Mouse (Mus musculus) myocyte (in vitro differentiated cells): ENCODE data around the gene Cpvl. TPM values are rescaled to one million over a fixed set of nuclear protein-coding genes. Genes with fewer than 3 reads are reported as not detected.

Experiments
- H3K27me3 ChIP-seq: one replicate; pipeline ENCODE4 v1.6.1; 2011; ENCODE audit not compliant: control insufficient read depth, insufficient read depth, insufficient read length
- H3K36me3 ChIP-seq: one replicate; pipeline ENCODE4 v1.6.1; 2011; ENCODE audit not compliant: control insufficient read depth, insufficient read depth
- H3K4me2 ChIP-seq: one replicate; pipeline ENCODE4 v1.6.1; 2011; ENCODE audit warnings: low read depth, control low read depth
- H3K4me3 ChIP-seq: one replicate; pipeline ENCODE4 v1.5.1; 2011; ENCODE audit warnings: mild to moderate bottlenecking, control low read depth, moderate library complexity
- H3K79me2 ChIP-seq: one replicate; pipeline ENCODE4 v1.6.1; 2011; ENCODE audit not compliant: control insufficient read depth, insufficient read depth
- H3ac ChIP-seq: one replicate; pipeline ENCODE4 v1.6.1; 2011; ENCODE audit not compliant: control insufficient read depth, insufficient read length
- CEBPB ChIP-seq: IDR thresholded peaks from 2 replicates; pipeline ENCODE4 v1.6.1; 2011; ENCODE audit warnings: mild to moderate bottlenecking, moderate library complexity; ENCODE audit not compliant: poor library complexity, insufficient read depth, severe bottlenecking
- E2F4 ChIP-seq: IDR thresholded peaks from one replicate; pipeline ENCODE4 v1.6.1; 2011; ENCODE audit warnings: mild to moderate bottlenecking, control low read depth, moderate library complexity; ENCODE audit not compliant: insufficient read depth
- MAX ChIP-seq: IDR thresholded peaks from one replicate; pipeline ENCODE4 v1.6.1; 2011; ENCODE audit warnings: low read depth, mild to moderate bottlenecking, control low read depth
- MYOD1 ChIP-seq, 3 experiments: IDR thresholded peaks; one replicate each; pipeline ENCODE4 v1.6.1; 2011; ENCODE audit warnings: control low read depth in 2 of 3, low read depth in 2 of 3, mild to moderate bottlenecking in 2 of 3, moderate library complexity in 1 of 3; ENCODE audit not compliant: insufficient read length in 2 of 3, control insufficient read depth in 1 of 3
- MYOG ChIP-seq, 3 experiments: IDR thresholded peaks; one replicate each; pipeline ENCODE4 v1.6.1; 2011; ENCODE audit warnings: control low read depth in 2 of 3, low read depth in 2 of 3, mild to moderate bottlenecking in 2 of 3; ENCODE audit not compliant: insufficient read length in 2 of 3, control insufficient read depth in 1 of 3, insufficient read depth in 1 of 3
- POLR2A ChIP-seq: IDR thresholded peaks from one replicate; pipeline ENCODE4 v1.6.1; 2011; ENCODE audit warnings: low read depth, mild to moderate bottlenecking, control low read depth, moderate library complexity; ENCODE audit not compliant: insufficient read length
- POLR2AphosphoS2 ChIP-seq: IDR thresholded peaks from one replicate; pipeline ENCODE4 v1.6.1; 2011; ENCODE audit warnings: low read depth, control low read depth; ENCODE audit not compliant: insufficient read length
- REST ChIP-seq: IDR thresholded peaks from one replicate; pipeline ENCODE4 v1.6.1; 2011; ENCODE audit warnings: mild to moderate bottlenecking, control low read depth, moderate library complexity; ENCODE audit not compliant: insufficient read depth, insufficient read length
- SRF ChIP-seq: IDR thresholded peaks from one replicate; pipeline ENCODE4 v1.6.1; 2011; ENCODE audit warnings: low read depth; ENCODE audit not compliant: control insufficient read depth, insufficient read length
- TCF12 ChIP-seq: IDR thresholded peaks from one replicate; pipeline ENCODE4 v1.6.1; 2011; ENCODE audit warnings: mild to moderate bottlenecking, control low read depth; ENCODE audit not compliant: poor library complexity, insufficient read depth, severe bottlenecking
- TCF3 ChIP-seq: IDR thresholded peaks from one replicate; pipeline ENCODE4 v1.6.1; 2011; ENCODE audit warnings: low read depth, control low read depth; ENCODE audit not compliant: insufficient read length
- USF1 ChIP-seq: IDR thresholded peaks from one replicate; pipeline ENCODE4 v1.6.1; 2011; ENCODE audit warnings: low read depth, mild to moderate bottlenecking, control low read depth, moderate library complexity
- polyA plus RNA-seq: library from polyadenylated mRNA; unstranded; fragments of >200 nt; fragmentation: generic; extraction: Trizol; gene quantifications from one replicate; pipeline ENCODE4 v1.2.1, GENCODE M21; 2012; ENCODE audit warnings: missing spikeins

Gene Cpvl
- polyA plus RNA-seq, 1 experiment: not detected

- TF ChIP-seq MYOD1 (IDR thresholded peaks at IDR 0.05; ENCODE audit: control insufficient read depth in 1 of 3, insufficient read length in 2 of 3, low read depth in 2 of 3): no peak
- TF ChIP-seq POLR2AphosphoS2: no peak
- no peak for TF ChIP-seq SRF
- TF ChIP-seq TCF3: no peak
- no peaks in the 10 kb centered on the region for H3K79me2 ChIP-seq
- no peak overlapping the region for H3K4me2 ChIP-seq
- no peaks in the 10 kb centered on the region for H3K36me3 ChIP-seq
- peaks cover 22% of the 10 kb centered on the region for H3K27me3 ChIP-seq
- H3K4me3 ChIP-seq: no peak overlapping the region
- H3ac ChIP-seq: no peak overlapping the region
Observed at GRCm38 (mm10) chr6:53879567-53879966, 98.9 kb downstream of the Cpvl start.

- TF ChIP-seq CEBPB: no peak
- no peak for TF ChIP-seq SRF
- no peak for TF ChIP-seq E2F4
- no peak overlapping the region for H3K4me3 ChIP-seq
- H3K36me3 ChIP-seq: no peaks in the 10 kb centered on the region
- H3K27me3 ChIP-seq: peaks cover 25% of the 10 kb centered on the region
- no peak overlapping the region for H3K4me2 ChIP-seq
- no peaks in the 10 kb centered on the region for H3K79me2 ChIP-seq
- H3ac ChIP-seq: no peak overlapping the region
Observed at GRCm38 (mm10) chr6:53874881-53875429, 103.5 kb downstream of the Cpvl start.

GRCm38 (mm10) chr6:53871903-53872302 is 106.6 kb downstream of the Cpvl start:
- Histone ChIP-seq H3K4me2 (no peak overlapping the region), H3K36me3 (no peaks in the 10 kb centered on the region), H3ac (no peak overlapping the region), H3K79me2 (no peaks in the 10 kb centered on the region), H3K4me3 (no peak overlapping the region), H3K27me3 (peaks cover 28% of the 10 kb centered on the region)
- TF ChIP-seq MYOD1 (IDR thresholded peaks at IDR 0.05; ENCODE audit: control insufficient read depth in 1 of 3, insufficient read length in 2 of 3, low read depth in 2 of 3) (no peak), E2F4 (no peak), USF1 (no peak), POLR2AphosphoS2 (no peak), REST (no peak), TCF3 (no peak), SRF (no peak), MAX (no peak), MYOG (IDR thresholded peaks at IDR 0.05; ENCODE audit: control insufficient read depth in 1 of 3, insufficient read depth in 1 of 3, insufficient read length in 2 of 3, low read depth in 2 of 3) (no peak), POLR2A (no peak), TCF12 (no peak), CEBPB (no peak)

GRCm38 (mm10) chr6:53863011-53863410 is 115.5 kb downstream of the Cpvl start:
- Histone ChIP-seq H3K27me3 (peaks cover 34% of the 10 kb centered on the region), H3K79me2 (no peaks in the 10 kb centered on the region), H3ac (no peak overlapping the region), H3K36me3 (no peaks in the 10 kb centered on the region), H3K4me3 (no peak overlapping the region), H3K4me2 (no peak overlapping the region)
- TF ChIP-seq POLR2A (no peak), TCF3 (no peak), MYOD1 (IDR thresholded peaks at IDR 0.05; ENCODE audit: control insufficient read depth in 1 of 3, insufficient read length in 2 of 3, low read depth in 2 of 3) (no peak), MYOG (IDR thresholded peaks at IDR 0.05; ENCODE audit: control insufficient read depth in 1 of 3, insufficient read depth in 1 of 3, insufficient read length in 2 of 3, low read depth in 2 of 3) (no peak), REST (no peak), POLR2AphosphoS2 (no peak), TCF12 (no peak), E2F4 (no peak)

- no peak overlapping the region for H3ac ChIP-seq
- no peaks in the 10 kb centered on the region for H3K36me3 ChIP-seq
- H3K79me2 ChIP-seq: no peaks in the 10 kb centered on the region
- no peak overlapping the region for H3K4me2 ChIP-seq
- H3K27me3 ChIP-seq: peaks cover 13% of the 10 kb centered on the region
- H3K4me3 ChIP-seq: no peak overlapping the region
- TF ChIP-seq USF1 (no peak), MYOG (IDR thresholded peaks at IDR 0.05; ENCODE audit: control insufficient read depth in 1 of 3, insufficient read depth in 1 of 3, insufficient read length in 2 of 3, low read depth in 2 of 3) (peak in 1 of 3 experiments; percentile 43)
Observed at GRCm38 (mm10) chr6:53859106-53859505, 119.4 kb downstream of the Cpvl start.

- TF ChIP-seq REST (no peak), POLR2A (no peak), SRF (no peak), POLR2AphosphoS2 (no peak), TCF3 (no peak), MYOG (IDR thresholded peaks at IDR 0.05; ENCODE audit: control insufficient read depth in 1 of 3, insufficient read depth in 1 of 3, insufficient read length in 2 of 3, low read depth in 2 of 3) (no peak), MAX (no peak), USF1 (no peak), CEBPB (no peak), E2F4 (no peak), TCF12 (no peak), MYOD1 (IDR thresholded peaks at IDR 0.05; ENCODE audit: control insufficient read depth in 1 of 3, insufficient read length in 2 of 3, low read depth in 2 of 3) (no peak)
- Histone ChIP-seq H3K27me3 (peaks cover 5% of the 10 kb centered on the region), H3K79me2 (no peaks in the 10 kb centered on the region), H3ac (no peak overlapping the region), H3K4me3 (no peak overlapping the region), H3K36me3 (no peaks in the 10 kb centered on the region), H3K4me2 (no peak overlapping the region)
Observed at GRCm38 (mm10) chr6:53857822-53858221, 120.6 kb downstream of the Cpvl start.
